Mouse (Mus musculus): ENCODE data around the gene Nova1. TPM values are rescaled to one million over a fixed set of nuclear protein-coding genes. Genes with fewer than 3 reads are reported as not detected.

The Nova1 gene
- total RNA-seq, 2 experiments from 2014 or later: 25.7 to 27.5 TPM

- DNase-seq (ENCODE audit: extremely low spot score in 1 of 2, low spot score in 1 of 2): no peak
These were observed 118.5 kb downstream of the Nova1 start for GRCm38 (mm10) chr12:46700202-46700601.

- DNase-seq (ENCODE audit: extremely low spot score in 1 of 2, low spot score in 1 of 2): no peak
These were observed 142.4 kb downstream of the Nova1 start for GRCm38 (mm10) chr12:46676341-46676740.

DNA sequence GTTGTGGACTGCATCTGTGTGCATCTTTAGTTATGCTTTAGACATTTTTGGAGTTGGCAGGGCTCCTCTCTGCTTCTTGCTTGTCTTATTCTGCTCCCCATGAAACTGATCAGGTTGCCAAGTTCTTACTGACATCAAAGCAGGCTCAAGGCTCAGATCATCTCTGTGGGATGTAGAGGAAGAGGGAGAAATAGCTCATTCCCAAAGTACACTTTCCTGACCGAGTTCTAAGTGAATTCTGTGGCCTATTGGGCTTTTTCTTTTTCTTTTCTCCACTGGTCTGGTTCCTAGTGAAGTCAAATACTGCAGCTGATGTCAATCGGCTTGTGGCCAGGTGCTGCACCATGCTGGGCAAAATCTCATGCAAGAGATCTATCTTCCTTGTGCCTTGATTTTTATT, 152.0 kb downstream of the Nova1 start:
- no peak for DNase-seq (ENCODE audit: extremely low spot score in 1 of 2, low spot score in 1 of 2)

DNA sequence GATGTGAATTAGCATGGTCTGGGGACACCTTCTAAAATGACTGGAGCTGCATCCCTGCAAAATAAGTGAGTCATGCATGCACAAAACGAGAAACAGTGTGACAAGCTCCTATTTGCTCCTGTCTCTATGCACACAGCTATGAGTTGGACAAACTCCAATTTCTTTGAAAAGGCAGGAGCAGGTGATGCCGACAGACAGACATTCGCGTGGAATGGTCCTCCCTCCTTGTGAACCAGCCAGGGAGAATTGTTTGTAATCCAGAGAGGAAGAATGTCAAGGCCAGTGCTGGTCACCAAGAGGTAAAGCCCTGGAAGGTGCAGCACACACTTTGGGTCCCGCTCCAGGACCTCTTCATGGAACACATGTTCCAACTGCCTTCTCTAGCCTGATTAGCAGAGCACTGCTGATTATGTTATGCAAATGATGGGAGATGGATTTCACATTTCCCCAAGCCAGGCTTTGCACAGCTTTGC, 172.6 kb downstream of the Nova1 start:
- no peak for DNase-seq (ENCODE audit: extremely low spot score in 1 of 2, low spot score in 1 of 2)

DNA sequence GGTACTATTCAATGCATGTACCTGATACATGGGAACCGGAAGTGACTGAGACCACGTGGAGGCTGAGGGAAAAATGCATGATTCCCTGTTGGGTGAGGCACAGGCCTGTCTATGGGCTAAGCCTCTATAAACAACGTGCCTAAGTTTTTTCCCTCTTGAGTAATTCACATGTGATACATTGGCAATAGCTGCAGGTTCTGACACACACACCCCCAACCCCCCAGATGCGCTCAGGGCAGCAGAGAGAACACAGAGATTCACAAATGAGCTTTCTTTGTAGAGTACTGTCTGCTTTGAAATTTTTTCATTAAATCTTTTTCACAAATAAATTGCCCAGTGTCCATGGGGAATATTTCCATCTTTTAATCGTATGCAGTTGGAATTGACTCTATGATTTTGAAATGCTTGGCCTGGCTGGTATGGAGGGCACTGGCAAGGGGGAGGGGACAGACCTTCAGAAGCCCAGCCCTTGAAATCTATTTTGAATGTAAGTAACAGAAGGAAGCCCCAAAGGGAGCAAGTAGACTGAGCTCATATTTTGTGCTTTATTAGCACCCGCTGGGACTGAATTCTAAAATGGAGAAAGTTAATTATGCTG, 173.3 kb downstream of the Nova1 start:
- DNase-seq (ENCODE audit: extremely low spot score in 1 of 2, low spot score in 1 of 2): no peak
